Mouse (Mus musculus): ENCODE measurements at regions not wholly inside any gene's neighbourhood (a gene's known extent, or its start where the extent isn't known, plus 50 kb on each side); places are given as distances from the start of the nearest gene placed in this dataset.

DNA sequence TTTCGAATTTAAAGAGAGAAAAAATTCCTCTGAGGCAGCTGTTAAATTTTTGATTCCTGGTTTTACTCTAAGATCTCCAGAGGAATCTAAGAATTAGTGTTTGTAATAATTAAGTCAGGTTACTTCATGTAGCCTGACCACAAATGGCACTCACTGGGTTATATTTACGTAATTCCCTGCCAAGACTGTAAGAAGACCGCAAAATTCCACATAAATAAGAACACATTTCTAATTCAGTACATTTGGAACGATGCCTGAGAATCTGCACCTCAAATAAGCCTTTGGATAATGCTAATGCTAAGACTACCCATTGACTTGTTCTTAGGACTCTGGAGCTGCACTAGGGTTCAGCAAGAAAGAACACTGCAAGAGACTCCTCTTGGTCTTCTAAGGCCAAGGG is 81.2 kb upstream of the Usp27x start:
- no peak for TF ChIP-seq POLR2A (IDR thresholded peaks at IDR 0.05; ENCODE audit: extremely low read depth, insufficient read depth, low read length)
- TF ChIP-seq CTCF (IDR thresholded peaks at IDR 0.05; ENCODE audit: low read depth, low read length): no peak
